Mouse (Mus musculus) granulocyte monocyte progenitor cell, adult 5-6 weeks (primary cell): Measurements from ENCODE around the gene Wap. TPM values are rescaled to one million over a fixed set of nuclear protein-coding genes. Genes with fewer than 3 reads are reported as not detected.

Source experiments
- ATAC-seq: replicated peaks from 2 replicates; pipeline ENCODE4 v1.8.0; 2016; ENCODE audit warnings: mild to moderate bottlenecking, moderate TSS enrichment, inconsistent platforms; ENCODE audit not compliant: poor library complexity, severe bottlenecking
- total RNA-seq, 2 experiments: library from RNA; stranded (forward) in 1 of 2; stranded (reverse) in 1 of 2; fragments of 200-712, 200-1000 nt in 1 of 2; fragments of >200 nt in 1 of 2; fragmentation: Nextera tagmentation in 1 of 2; gene quantifications; 2 replicates each; pipeline ENCODE4 v1.2.3; 2014 to 2017

Gene Wap
- total RNA-seq, 2 experiments from 2014 or later = not detected

DNA sequence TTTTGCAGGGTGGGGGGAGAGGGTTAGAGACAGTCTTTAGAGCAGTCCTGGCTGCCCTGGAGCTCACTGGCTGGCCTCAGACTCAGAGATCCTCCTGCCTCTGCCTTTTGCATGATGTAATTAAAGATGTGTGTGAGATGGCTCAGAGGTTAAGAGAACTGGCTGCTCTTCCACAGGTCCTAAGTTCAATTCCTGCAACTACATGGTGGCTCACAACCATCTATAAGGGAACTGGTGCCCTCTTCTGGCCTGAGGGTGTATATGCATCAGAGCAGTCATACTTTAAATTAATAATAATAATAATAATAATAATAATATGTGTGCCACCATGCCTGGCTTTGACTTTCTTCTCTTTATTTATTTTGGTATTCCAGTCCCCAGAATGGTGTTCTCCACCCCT lies 8.8 kb downstream of the Wap start:
- ATAC-seq = no peak

DNA sequence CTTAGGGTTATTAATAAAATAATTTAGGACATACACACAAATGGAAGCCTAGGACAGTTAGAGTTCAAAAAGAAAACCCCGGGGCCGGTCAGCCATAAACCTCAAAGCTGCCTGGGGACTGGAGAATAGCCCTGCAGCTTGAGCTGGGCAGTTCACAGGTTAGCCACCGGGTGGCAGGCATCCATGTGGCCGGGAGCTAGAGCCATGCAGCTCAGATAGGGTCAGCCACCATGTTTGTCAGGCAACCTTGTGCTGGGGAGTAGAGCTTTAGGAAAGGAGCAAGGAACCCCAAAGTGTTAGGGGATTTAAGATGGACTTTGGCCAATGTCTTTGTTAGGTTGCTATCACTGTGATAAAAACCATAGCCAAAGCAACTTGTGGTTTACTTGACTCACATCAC lies 9.9 kb downstream of the Wap start:
- peak; percentile 20; the same call in 1 of the 2 replicates for ATAC-seq

DNA sequence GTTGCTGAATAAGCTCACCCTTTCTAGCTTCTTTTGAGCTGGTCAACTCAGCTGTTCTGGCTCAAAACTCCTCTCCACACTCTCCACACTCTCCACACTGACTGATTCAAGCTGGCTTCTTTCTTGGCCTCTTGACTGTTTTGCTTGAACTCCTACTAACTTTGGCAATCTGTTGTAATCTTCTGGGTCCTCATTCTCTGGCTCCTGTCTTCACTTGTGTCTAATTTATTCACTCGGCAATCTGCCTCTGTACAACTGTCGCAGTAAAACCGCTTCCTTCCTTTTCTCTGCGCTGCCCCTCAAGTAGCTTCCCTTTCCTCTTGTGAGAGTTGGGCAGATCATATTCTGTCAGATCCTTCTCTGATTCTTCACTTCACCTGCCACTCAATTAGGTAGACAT lies 10.7 kb downstream of the Wap start:
- ATAC-seq = peak; percentile 55

DNA sequence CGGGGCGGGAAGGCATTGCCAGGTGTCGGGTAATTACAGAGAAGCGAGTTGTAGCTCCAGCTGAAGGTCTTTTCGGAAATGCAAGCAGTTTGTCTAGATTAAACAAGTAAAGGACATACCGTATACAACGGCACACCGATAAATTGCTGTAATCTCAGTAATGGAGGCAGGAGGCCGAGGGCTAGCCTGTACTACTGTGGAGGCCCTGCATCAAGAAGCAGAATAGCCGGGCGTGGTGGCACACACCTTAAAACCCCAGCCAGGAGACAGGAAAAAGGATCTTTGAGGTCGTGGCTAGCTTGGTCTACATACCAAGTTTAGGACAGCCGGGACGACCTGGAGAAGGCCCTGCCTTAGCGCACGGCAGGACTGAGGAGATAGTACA lies 12.1 kb downstream of the Wap start:
- ATAC-seq = no peak

DNA sequence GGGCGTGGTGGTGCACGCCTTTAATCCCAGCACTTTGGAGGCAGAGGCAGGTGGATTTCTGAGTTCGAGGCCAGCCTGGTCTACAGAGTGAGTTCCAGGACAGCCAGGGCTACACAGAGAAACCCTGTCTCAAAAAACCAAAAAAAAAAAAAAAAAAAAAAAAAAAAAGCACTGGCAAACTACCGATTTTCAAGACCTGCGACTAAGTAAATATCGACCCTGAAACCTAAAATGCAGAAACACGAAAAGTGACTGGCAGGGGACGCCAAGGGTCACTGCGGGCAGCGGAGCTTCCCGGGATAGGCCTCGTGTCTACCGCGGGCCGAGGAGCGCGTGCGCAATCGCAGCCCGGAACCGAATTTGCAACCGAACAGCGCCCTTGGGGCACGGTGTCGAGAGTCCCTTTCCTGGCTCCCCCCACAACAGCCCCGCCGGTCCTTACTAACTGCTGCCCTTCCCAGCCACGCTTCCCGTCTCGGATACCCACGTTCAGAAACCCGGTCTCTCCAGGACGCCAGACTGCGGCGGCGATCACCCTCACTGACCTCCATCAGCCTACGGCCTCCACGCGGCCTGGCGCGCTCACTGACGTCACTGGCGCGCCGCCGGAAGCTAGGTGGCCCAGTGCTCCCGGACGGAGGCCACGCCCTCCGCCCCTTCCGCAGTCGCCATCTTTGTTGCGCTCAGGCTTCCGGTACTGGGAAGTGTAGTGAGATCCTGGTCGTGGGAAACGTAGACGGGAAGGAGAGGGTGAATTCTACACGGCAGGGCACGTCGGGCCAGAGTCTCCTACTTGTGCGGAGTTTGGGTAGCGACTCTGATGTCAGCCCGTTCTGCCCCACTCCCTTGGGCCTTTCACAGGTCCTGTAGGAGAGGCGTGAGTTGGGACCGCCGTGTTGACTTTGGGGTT lies 12.7 kb downstream of the Wap start, which contains the start of gene Tbrg4:
TSS of gene Tbrg4 (minus strand) at position 590 of the 910 bp plus-strand sequence.
- ATAC-seq = peak; percentile 77

DNA sequence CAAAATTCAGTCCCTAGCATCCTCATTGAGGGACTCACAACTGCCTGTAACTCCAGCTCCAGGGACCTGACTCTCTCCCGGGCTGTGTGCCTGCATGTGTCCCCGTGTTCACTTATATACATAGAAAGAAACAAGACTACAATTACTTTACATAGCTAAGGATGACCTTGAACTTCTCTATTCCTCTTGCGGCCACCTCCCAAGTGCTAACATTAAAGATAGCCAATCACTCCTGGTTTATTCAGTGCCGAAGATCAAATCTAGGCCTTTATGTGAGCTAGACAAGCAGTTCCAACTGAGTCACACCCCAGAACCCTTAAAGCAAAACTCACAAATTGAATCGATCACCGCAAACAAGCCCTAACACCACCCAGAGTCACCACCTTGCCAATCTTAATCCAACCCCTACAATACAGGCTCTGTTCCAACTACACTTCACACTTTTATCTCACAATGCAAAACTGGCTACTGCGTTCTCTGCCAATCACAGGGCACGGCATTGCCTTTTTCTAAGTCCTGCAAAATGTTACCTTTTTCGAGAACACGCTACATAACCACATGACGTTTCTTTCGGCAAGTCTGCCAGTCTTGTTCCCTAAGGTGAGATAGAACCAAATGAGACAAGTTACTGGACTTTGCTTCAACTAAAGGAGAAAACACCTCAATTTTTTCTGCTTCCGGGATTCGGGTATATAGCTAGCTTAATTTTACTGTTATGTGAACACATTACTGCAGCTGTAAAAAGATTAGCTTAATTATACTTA lies 13.6 kb downstream of the Wap start:
- ATAC-seq = no peak

DNA sequence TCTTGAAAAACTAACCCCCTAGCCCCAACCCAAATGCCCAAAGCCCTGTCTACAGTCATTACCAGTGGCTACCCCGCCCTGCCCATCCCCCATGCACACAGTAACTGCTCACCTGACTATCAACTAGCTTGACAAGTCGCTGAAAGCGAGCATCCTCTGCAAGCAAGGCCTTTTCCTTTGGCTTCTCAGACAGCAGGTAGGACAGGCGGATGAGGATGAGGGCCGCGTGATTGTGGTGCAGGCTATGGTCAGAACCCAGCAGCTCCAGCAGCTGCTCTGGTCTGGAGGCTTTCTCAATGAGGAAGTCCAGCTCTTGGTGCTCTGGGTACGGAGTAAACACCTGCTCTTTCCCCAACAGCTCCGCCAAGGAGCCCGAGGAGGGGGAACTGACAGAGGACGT lies 14.7 kb downstream of the Wap start:
- ATAC-seq = peak; percentile 37

DNA sequence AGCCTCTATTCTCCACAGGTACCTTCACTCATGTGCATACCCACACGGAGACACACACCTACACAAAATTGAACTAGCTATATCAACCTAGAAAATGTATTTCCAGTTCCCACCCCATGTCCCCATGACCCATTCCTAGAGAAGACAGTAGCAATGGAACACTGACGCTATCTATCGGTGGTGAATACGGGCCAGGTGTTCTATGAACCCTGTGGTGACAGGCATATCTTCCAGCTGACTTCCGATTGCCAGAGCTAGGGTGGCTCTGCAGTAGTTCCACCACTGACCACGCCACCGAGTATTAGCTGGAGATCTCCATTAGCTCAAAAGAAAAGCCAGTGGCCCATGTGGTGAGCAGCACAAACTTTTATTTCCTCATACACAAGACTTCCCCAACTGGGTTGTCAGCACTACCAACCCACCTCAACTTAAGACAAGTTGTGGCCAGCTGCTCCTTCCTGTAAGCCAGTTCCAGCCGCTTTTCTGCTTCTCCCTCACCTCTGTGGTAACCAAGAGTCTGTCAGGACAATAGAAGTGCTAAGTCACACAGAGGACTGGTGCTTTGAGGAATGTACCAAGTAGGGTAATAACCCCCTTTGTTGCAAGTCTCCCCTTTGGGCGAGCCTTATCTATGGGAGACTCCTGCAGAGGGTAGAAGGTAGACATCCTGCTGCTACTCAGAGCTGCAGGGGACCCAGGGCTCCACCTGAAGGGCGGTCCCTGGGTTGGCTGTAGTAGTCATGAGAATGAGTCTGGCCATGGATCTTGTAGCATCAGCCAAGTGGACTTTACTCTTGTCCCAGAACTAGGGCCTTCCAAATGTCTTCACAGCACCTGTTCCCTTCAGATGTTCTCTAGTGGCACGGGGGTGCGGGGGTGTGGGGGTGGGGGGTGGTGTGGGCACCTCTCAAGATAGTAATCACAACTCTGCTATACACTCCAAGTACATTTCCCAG lies 22.9 kb downstream of the Wap start:
- peak; percentile 85 for ATAC-seq

DNA sequence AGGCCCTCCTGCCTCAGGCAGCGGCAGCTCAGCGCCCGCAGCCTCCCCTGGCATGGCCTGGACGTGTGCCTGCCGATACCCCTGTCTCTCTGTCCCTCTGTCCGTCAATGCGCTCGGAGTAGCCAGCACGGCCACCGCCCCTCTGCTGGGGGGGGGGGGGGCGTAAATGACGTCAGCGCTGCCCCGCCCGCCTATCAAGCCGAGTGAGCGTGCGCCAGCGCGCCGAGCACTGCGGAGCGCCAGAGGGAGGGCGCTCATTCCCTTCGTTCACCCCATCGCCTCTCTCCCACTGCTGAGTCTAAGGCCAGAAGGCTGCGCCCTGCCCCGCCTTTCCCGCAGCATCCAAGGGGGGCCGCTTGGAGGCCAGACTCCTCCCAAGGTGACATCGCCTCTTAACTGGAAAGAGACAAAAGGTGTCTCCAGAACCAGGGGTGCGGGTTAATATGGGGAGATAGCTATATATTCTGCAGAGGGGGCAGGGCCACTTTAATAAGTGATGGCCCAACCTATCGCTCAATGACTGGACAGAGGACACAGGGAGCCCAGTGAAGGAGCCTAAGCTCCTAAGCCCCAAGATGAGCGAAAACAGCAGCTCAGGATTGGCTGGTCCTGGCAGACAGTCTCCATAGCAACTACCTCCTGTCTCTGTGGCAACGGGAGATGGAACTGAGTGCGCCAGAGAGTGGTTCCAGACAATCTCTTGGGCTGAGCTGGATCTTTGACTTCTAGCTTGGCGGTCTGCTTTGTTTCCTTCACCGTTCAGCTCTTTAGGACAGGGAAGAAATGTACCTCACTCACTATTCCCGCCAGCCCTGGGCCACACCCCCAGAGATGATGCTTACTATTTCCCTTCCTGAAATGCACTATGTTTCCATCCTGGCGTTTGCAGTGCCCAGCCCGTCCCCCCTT lies 32.7 kb downstream of the Wap start, which contains the start of gene Nacad:
TSS of gene Nacad (minus strand) at position 563 of the 909 bp plus-strand sequence.
- ATAC-seq = peak; percentile 40

DNA sequence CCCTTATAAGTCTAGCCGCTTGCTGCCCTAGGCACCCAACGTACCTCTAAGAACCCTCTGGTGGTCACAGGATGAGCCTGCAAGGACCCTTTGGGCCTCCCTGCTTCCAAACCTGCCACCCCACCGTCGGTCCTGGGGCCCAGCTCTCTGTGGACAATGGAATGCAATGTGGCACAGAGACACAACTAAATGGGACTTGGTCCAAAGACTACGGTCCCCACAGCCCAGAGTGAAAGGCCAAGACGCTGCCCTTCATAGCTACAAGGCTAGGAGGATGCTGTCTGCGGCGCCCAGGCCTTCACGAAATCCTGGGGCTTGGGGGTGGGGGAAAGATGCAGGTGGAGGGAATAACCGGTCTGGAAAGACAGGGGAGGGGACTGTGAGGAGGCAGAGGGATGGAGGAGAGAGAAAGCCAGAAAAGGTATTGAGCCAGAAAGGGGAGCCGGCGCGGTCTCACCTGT lies 33.4 kb downstream of the Wap start:
- no peak for ATAC-seq

DNA sequence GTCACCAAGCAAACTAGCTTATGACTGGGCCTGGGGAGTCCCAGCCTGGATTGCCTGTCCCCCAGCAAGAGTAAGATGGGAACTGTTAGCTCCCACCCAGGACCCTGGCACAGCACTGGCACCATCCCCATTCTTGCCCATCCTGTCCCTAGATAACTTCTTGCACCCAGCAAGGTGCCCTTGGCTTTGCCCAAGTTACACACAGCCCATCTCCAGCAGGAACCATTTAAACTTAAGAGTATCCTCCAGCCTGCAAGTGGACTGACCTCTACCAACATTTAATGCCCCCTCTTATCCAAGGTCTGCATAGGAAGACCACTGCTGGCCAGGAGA lies 33.9 kb downstream of the Wap start:
- ATAC-seq = no peak

DNA sequence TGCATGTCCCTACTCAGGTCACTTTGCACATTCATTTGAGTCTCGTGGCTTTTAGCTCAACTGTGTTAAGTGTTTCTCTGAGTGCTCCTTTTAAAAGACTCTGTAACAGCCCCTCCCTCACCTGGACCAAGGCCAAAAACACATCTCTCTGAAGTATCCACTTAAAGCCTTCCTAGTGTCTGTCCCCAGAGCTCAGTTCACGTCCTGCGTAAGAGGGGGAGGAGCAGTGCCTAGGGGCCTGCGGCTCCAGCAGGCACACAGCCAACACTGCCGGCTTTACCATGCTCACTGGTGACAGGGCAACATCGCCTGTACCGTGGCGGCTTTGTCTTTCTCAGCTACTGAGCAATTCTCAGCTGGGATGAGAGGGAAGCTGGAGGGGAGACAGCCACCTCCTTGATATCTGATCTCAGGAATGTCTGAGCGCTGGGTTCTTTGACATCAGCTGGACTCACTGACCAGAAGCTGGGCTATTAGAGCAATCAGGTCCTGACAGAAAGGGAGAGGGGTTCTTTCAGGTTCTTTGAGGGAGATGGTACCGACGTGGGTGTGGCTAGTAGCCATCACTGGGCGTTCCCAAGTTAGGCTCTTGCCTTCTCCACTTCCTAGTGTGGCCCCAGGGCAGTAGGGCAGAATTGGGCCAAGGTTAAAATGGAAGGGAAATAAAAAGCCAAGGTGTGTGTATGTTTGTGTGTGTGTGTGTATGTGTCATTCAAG lies 34.4 kb downstream of the Wap start:
- peak; percentile 45 for ATAC-seq

DNA sequence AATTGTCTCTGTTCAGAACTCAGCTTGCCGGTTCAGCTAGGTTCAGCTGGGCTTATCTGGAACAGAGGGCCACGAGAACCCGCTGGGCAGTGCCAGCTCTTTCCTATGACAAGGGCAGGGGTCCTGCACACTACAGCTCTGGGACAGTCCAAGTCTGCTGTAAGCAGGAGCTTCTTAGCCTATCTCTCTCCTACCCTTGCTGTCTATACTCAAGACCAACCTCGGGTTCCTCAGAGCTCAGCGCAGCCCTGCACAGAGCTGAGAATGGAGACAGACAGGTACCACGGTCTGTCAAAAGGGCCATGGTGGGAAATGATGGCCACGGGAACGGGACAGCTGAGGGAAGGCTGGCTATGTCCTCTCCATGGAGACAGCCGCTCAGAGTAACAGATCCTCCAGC lies 35.2 kb downstream of the Wap start:
- ATAC-seq = no peak

DNA sequence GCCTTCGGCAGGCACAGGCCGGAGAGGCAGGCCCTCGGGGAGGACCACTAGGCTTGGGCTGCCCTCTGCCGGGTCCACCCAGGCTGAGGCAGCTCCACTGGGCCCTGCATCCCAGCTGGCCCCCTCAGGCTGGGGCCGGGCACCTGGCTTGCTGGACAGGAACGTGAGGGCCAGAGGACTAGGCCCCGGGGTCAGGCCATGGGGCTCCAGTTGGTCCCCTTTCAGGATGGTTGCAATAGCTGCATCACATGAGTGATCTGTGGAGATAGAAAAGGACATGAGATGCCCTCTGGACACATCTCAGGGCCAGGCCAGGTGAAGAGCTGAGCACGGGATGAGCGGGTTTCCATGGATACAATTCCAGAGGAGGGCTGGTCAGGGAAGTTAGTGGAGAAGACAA lies 35.8 kb downstream of the Wap start:
- ATAC-seq = no peak

DNA sequence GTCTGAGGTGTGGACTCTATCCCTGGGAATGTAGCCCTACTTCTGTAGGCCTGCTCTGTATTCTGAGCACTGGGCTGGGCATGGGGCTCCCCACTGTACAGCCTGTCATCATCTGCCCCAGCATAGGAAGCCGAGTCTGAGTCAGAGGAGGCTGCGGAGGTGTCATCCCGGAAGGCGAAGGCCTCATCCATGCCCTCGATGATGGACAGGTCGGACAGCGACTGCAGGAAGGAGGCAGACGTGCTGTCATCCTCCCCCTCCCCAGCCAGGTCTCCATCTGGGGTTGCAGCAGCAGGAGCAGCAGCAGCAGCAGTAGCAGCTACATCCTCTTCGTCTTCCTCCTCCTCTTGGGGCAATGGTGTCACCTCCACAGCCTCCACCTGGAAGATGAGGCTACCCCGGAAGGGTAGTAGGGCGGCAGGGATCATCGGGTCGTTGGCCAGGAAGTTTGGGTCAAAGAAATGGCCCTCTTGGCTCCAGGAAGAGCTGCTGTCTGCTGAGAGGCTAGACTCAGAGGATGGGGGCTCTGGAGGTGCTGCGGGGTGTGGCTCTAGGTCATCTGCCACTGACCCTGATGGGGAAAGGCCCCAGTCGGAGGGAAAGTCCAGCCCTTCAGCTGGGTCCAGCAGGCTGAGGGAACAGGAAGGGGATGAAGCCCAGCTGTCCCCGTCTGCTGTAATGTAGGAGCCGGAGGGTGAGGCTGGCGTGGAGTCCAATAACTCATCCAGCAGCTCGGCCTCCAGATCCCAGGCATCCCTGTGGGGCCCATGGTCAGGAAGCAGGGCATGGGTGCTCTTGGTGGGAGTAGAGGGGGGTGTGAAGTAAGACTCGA lies 36.6 kb downstream of the Wap start:
- ATAC-seq = no peak

DNA sequence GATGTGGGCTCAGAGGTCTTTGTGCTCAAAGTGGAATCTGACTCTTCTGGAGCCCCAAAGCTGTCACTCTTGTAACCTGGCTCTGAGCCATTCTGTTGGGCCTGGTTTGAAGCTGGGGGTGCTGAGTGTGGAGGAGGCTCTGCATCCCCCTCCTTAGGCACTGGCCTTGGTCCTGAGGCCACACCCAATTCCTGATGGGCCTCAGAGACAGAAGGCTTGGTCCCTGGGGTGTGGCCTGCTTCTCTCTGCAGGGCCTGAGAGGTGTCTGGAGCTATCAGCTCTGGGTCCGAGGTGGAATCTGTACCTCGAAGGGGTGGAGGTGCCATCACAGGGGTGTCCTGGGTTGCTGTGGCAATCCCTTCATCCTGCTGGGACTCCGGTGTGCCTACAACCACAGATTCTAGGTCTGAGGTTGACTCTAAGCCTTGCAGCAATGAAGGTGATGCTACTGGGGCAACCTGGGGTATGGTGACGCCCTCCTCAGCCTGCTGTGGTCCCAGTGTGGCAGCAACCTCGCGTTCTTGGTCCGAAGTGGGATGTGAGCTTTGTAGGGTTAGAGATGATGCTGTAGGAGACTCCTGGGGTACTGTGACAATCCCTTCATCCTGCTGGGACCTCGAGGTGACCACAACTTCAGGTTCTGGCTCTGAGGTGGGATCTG lies 38.0 kb downstream of the Wap start:
- ATAC-seq = no peak

DNA sequence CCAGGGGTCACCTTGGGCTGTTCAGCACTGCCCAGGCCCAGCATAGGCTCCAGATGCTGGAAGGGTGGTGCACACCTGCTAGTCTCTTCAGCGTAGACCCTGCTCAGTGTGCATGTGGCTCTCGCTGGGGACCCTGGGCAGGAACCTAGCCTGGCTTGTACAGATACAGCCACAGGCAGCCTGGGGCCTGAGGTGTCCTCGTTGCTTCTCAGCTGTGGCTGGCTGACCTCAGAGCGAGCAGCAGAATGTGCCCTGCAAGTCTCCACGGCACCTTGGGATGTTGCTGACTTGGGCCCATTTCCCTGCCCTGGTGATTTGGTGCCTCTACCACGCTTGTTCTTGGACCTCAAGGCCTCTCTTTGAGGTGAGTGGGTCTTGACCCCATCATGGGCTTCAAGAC lies 38.6 kb downstream of the Wap start:
- no peak for ATAC-seq
